Mouse (Mus musculus) kidney, embryonic 14.5 days (tissue): Measurements from ENCODE around the gene Kif6. TPM values are rescaled to one million over a fixed set of nuclear protein-coding genes. Genes with fewer than 3 reads are reported as not detected.

Experiments
- ATAC-seq: fragments of 200-750 bp; cut with Nextera tagmentation; 2 replicates; pipeline ENCODE4 v1.8.0; 2017; ENCODE audit warnings: moderate number of reproducible peaks, mild to moderate bottlenecking, moderate TSS enrichment, moderate library complexity; ENCODE audit not compliant: low FRiP score, low TSS enrichment
- H3K27ac ChIP-seq: fragments of 300-500 bp; sonication (generic); 2 replicates; pipeline ENCODE4 v1.5.1; 2014; ENCODE audit warnings: low read depth, mild to moderate bottlenecking, low read length, moderate library complexity, mixed read lengths
- H3K27me3 ChIP-seq: fragments of 300-500 bp; sonication (generic); 2 replicates; pipeline ENCODE4 v1.6.1; 2014; ENCODE audit warnings: mild to moderate bottlenecking, low read length; ENCODE audit not compliant: control insufficient read depth, insufficient read depth
- H3K36me3 ChIP-seq: fragments of 300-500 bp; sonication (generic); 2 replicates; pipeline ENCODE4 v1.6.1; 2014; ENCODE audit warnings: low read length, mixed read lengths; ENCODE audit not compliant: control insufficient read depth, insufficient read depth
- H3K4me1 ChIP-seq: fragments of 300-500 bp; sonication (generic); 2 replicates; pipeline ENCODE4 v1.6.1; 2014; ENCODE audit warnings: low read length, mixed read lengths; ENCODE audit not compliant: control insufficient read depth, insufficient read depth
- H3K4me2 ChIP-seq: fragments of 300-500 bp; sonication (generic); replicated peaks from 2 replicates; pipeline ENCODE4 v1.6.1; 2014; ENCODE audit warnings: low read depth, mild to moderate bottlenecking, low read length
- H3K4me3 ChIP-seq: fragments of 300-500 bp; sonication (generic); 2 replicates; pipeline ENCODE4 v1.5.1; 2014; ENCODE audit warnings: mild to moderate bottlenecking, low read length
- H3K9ac ChIP-seq: fragments of 300-500 bp; sonication (generic); 2 replicates; pipeline ENCODE4 v1.6.1; 2014; ENCODE audit warnings: low read depth, mild to moderate bottlenecking, low read length, moderate library complexity
- H3K9me3 ChIP-seq: fragments of 300-500 bp; sonication (generic); 2 replicates; pipeline ENCODE4 v1.6.1; 2016; ENCODE audit warnings: low read length; ENCODE audit not compliant: control insufficient read depth
- WGBS: fragments of 180-500 bp; shearing (Covaris S2); extraction: QIAGEN DNeasy Blood & Tissue Kit; methylation state at CpG from one replicate; pipeline ENCODE4 v1.1.7; 2014; 5-methylcytosine and 5-hydroxymethylcytosine counted together
- polyA plus RNA-seq: library from polyadenylated mRNA; unstranded; fragments of >200 nt; fragmentation: Nextera tagmentation; extraction: Ambion mirVana; gene quantifications from 2 replicates; pipeline ENCODE4 v1.2.1, GENCODE M21; 2014

Gene Kif6
- polyA plus RNA-seq, result 1.7 and 2.0 TPM in 2 replicates

DNA sequence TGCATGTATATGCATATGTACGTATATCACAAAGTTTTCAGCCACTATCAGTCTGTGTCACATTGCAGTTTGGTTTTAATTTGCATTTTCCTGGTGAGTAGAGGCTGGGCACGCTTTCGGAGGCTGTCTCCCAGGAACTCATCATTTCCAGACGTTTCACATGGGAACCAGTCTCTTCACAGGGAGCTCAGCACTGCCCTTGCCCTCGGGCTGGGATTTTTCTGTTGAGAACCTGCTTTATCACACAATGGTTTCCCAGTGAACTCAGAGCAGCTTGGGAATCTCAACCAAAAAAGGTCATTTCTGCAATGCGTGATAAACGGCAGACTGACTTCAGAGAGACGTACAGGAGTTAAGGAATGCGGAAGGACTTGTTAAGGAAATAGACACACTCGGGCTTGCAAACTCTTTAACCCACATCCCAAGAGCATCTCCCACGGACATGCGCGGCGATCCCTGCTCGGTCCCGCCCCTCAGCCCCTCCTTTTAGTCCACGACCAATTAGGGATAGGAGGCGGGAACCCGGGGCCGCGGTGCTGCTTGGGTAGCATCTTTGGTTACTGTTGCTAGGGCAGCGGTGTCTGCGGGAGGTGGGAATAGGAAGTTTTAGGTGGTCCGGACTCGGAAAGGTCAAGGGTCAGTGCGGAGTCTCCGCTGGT lies at the start of gene Kif6:
Gene Kif6 (plus strand): TSS at position 560 of the 659 bp plus-strand sequence.
- WGBS, result 3% methylated on average over 27 of the region's 27 CpGs

DNA sequence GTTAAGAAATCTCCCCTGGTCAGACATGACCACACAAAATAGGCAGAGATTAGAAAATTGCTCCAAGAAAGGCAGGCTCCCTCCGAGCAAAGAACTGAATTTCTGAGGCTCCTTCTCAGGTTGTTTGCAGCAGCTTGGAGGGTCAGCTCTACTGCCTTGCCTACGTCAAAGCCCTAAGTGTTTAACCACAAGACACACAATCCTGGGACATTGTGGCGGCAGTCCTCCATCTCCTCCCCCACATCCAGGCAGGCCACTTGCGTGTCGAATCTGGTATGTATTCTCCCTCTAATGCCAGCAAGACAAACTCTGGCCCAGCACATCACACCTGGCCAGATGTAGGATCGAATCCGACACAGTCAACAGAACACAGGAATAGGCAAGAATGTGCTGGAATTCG lies 46.2 kb upstream of the Kif6 start:
- 60% methylated on average over 8 of the region's 8 CpGs for WGBS
- H3K27ac ChIP-seq, result no peak overlapping the region
- no peaks in the 10 kb centered on the region for H3K4me1 ChIP-seq

More for the DNA sequence above, at the start of gene Kif6:
- peak within 1 kb of the TSS; percentile 61 for H3K4me3 ChIP-seq
- no peak within 1 kb of the TSS for H3K27ac ChIP-seq
- no peaks in the 10 kb centered on the region for H3K9me3 ChIP-seq
- no peaks in the 10 kb centered on the region for H3K36me3 ChIP-seq
- peak within 1 kb of the TSS; percentile 48 for H3K9ac ChIP-seq
- H3K27me3 ChIP-seq, result no peaks in the 10 kb centered on the region
- peak within 1 kb of the TSS; percentile 67 for H3K4me2 ChIP-seq
- no peaks in the 10 kb centered on the region for H3K4me1 ChIP-seq
- ATAC-seq, result peak; percentile 97

DNA sequence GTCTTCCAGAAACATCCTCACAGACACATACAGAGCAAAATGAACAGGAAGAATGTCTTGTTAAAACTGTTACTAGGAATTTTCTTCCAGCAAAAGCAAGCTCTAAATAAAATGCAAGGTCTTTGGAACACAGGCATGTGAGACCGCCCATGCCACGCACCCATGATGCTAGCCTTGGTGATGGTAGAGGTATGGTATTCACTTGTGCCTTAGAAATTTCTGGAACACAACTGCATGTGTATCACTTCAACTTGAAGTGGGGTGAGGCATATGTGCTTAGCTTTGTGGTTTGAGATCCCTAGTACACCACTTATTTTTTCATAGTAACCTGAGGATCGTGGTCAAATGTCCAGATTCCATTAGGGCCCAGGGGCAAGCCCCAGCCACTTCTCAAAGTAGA lies 37.6 kb upstream of the Kif6 start:
- Histone ChIP-seq H3K4me2 (no peak overlapping the region), H3K9me3 (peaks cover 3% of the 10 kb centered on the region; the same call in 1 of the 2 replicates), H3K36me3 (no peaks in the 10 kb centered on the region), H3K27me3 (no peaks in the 10 kb centered on the region), H3K9ac (no peak overlapping the region), H3K4me3 (no peak overlapping the region), H3K27ac (no peak overlapping the region), H3K4me1 (no peaks in the 10 kb centered on the region)
- 98% methylated on average over 3 of the region's 3 CpGs for WGBS
- ATAC-seq, result no peak

More for the DNA sequence above, 46.2 kb upstream of the Kif6 start:
- Histone ChIP-seq H3K9me3 (no peaks in the 10 kb centered on the region), H3K27me3 (no peaks in the 10 kb centered on the region), H3K4me2 (no peak overlapping the region), H3K9ac (no peak overlapping the region), H3K4me3 (no peak overlapping the region), H3K36me3 (no peaks in the 10 kb centered on the region)
- no peak for ATAC-seq

DNA sequence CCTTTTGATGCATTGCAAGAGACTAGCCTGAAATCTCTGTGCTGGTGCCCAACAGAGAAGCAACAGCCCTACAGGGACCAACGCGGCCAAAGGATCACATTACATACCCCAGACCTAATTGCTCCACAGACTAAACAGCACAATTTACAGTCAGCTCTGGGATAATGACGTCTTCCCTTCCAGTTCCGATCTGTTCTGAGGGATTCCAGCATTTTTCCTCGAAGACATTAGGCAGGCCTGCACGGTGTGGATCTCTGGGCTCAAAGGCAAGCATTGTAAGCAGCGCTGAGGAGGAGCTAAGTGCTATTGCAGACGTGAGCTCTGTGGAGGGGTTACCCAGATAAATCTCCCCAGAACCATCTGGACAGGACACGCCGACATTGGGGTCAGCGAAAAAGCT lies 32.5 kb upstream of the Kif6 start:
- WGBS, result 11% methylated on average over 11 of the region's 11 CpGs
- Histone ChIP-seq H3K4me1 (0 out of 2 replicates have a peak, but pooled peaks cover 2% of the 10 kb centered on the region), H3K27me3 (no peaks in the 10 kb centered on the region), H3K9ac (no peak overlapping the region), H3K4me2 (no peak overlapping the region), H3K9me3 (no peaks in the 10 kb centered on the region), H3K27ac (no peak overlapping the region), H3K36me3 (no peaks in the 10 kb centered on the region), H3K4me3 (no peak overlapping the region)
- peak; percentile 86 for ATAC-seq

DNA sequence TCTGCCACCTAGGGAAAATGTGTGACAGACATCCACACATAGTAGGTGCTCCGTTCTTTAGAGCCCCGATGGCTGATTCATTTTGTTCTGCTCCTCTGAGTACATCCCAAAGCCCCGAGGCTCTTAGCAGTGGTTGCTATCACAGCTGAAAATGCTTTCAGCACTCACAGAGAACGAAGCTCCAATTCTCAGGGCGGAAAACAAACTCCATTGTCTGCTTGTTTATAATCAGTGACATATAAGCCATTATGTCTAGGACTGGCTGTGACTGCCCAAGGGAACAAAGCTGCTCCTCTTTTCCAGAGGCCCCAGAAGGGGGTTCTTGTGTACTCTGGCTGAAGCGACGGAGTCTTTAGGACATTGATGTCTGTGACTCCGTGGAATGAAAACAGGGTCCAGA lies 24.9 kb upstream of the Kif6 start:
- Histone ChIP-seq H3K36me3 (no peaks in the 10 kb centered on the region), H3K9ac (no peak overlapping the region), H3K4me2 (no peak overlapping the region), H3K27me3 (no peaks in the 10 kb centered on the region), H3K27ac (no peak overlapping the region), H3K4me1 (peaks cover 8% of the 10 kb centered on the region; the same call in 1 of the 2 replicates), H3K9me3 (no peaks in the 10 kb centered on the region), H3K4me3 (no peak overlapping the region)
- ATAC-seq, result peak; percentile 55; the same call in 1 of the 2 replicates
- WGBS, result 60% methylated on average over 8 of the region's 8 CpGs

DNA sequence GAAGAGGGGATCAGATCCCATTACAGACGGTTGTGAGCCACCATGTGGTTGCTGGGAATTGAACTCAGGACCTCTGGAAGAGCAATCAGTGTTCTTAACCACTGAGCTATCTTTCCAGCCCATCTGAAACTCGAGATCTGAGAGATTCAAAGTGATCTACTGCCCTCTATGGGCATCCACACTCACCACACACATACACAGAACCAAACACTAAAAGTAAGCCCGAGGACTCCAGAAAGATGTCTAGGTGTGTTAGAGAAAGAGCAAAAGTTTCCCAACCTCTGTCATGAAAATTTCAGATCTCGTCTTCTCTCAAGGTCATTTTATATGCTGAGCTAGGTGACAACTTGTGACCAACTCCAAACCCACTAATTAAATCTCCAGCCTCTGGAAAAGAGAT lies 9.5 kb upstream of the Kif6 start:
- 80% methylated on average over 4 of the region's 4 CpGs for WGBS
- Histone ChIP-seq H3K36me3 (no peaks in the 10 kb centered on the region), H3K9ac (no peak overlapping the region), H3K4me3 (no peak overlapping the region), H3K27ac (no peak overlapping the region), H3K27me3 (no peaks in the 10 kb centered on the region), H3K4me2 (no peak overlapping the region), H3K9me3 (no peaks in the 10 kb centered on the region), H3K4me1 (no peaks in the 10 kb centered on the region)
- ATAC-seq, result no peak

DNA sequence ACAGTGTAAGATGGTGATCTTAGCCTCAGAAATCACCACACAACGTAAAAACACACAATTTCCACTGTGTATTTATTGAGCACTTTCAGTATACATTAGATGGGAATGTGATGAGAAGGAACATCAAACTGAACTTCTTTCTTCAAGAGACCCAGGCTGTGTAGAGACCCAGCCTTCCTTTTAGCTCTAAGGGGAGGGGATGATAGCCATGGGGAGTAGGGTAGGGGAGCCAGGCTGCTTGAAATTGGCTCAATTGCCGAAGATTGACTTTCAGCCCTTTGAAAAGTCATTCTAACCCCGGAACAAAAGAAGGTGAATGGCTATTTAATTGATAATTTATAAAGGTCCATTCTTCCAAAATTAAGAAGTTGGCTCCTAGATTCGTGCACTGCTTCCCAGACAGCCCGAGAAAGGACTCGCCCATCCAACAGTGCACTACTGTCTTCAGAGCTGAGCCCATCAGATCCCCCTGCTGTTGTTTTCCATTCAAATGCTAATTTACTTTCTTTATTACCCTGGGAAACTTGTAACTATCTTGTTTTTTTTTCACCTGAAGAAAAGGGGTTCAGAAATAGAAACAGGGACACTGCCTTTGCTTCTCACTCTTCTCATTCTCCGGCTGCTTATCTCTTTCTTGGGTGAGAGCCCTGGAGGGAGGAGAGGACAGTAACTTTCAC lies 7.4 kb upstream of the Kif6 start:
- Histone ChIP-seq H3K4me2 (no peak overlapping the region), H3K27ac (no peak overlapping the region), H3K27me3 (no peaks in the 10 kb centered on the region), H3K9me3 (no peaks in the 10 kb centered on the region), H3K4me1 (no peaks in the 10 kb centered on the region), H3K4me3 (no peak overlapping the region), H3K9ac (no peak overlapping the region), H3K36me3 (no peaks in the 10 kb centered on the region)
- ATAC-seq, result no peak
- WGBS, result 55% methylated on average over 7 of the region's 7 CpGs

DNA sequence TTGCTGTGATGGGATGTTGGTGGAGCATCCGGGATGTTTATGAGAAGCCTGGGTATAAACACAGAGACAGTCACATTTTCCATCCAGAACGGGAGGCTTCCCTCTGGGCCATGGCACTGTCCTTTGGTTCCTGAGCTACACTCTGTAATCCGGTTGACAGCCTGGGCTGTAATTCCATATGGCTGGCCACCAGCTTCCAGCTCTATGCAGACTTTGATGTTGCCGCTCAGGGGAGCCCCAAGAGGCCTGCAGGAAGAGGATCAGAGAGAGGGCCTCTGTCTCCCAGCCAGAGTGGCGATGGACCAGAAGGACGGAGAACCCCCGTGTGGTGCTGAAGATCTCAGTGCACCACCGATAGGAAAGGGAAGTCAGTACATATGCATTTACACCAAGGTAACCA lies 4.6 kb upstream of the Kif6 start:
- no peak for ATAC-seq
- H3K4me2 ChIP-seq, result no peak overlapping the region
- H3K36me3 ChIP-seq, result no peaks in the 10 kb centered on the region
- no peak overlapping the region for H3K27ac ChIP-seq
- no peaks in the 10 kb centered on the region for H3K4me1 ChIP-seq
- H3K9ac ChIP-seq, result no peak overlapping the region
- no peaks in the 10 kb centered on the region for H3K27me3 ChIP-seq
- 26% methylated on average over 8 of the region's 8 CpGs for WGBS
- no peaks in the 10 kb centered on the region for H3K9me3 ChIP-seq
- no peak overlapping the region for H3K4me3 ChIP-seq

DNA sequence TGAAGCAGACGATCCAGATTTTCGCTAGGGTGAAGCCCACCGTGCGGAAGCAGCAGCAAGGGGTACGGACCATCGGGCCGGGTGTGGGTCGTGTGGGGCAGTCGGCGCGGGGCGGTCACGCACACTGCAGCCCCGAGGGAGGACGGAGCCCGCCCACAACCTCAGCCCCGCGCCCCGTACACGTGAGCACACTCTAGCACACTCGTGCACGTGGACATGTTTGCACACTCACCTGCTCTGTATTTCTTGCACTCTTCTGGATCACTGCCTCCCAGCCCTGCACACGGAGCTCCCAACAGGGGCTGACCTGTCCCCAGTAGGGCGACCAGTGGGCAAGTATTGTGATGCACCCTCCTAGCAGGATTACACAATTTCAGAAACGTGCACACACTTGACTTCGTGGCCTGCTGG lies 310 bp downstream of the Kif6 start:
- H3K36me3 ChIP-seq, result no peaks in the 10 kb centered on the region
- no peaks in the 10 kb centered on the region for H3K9me3 ChIP-seq
- H3K4me1 ChIP-seq, result no peaks in the 10 kb centered on the region
- no peaks in the 10 kb centered on the region for H3K27me3 ChIP-seq
- H3K4me2 ChIP-seq, result peak overlapping the region; percentile 67
- H3K9ac ChIP-seq, result peak overlapping the region; percentile 48
- ATAC-seq, result peak; percentile 75
- peak overlapping the region; percentile 61 for H3K4me3 ChIP-seq
- under 1% methylated on average over 26 of the region's 26 CpGs for WGBS
- no peak overlapping the region for H3K27ac ChIP-seq
